Mouse (Mus musculus): Measurements from ENCODE around the gene Gm49661. TPM values are rescaled to one million over a fixed set of nuclear protein-coding genes. Genes with fewer than 3 reads are reported as not detected.

Gm49661 gene
- polyA plus RNA-seq, 1 experiment from 2014 or later: not detected

DNA sequence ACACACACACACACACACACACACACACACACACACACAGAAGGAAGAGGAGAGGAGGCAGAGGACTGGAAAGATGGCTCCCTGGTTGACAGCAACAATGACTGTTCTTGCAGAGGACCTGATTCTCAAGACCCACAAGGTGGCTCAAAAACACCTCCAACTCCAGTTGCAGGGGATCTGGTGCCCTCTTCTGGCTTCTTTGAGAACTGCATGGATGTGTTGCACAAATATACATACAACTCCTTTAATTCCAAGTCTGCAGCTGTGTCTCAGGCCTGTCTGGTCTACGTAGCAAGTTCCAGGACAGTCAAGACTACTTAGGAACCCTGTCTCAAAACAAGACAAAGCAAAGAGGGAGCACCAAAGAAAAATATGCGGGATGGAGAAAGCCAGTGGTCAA lies 12.5 kb downstream of the Gm49661 start:
- peaks cover 37% of the 10 kb centered on the region for H3K36me3 ChIP-seq
- H3K9me3 ChIP-seq: no peaks in the 10 kb centered on the region
- ATAC-seq (ENCODE audit: insufficient number of reproducible peaks, insufficient read depth, low FRiP score, low TSS enrichment): no peak
- H3K27ac ChIP-seq: no peak overlapping the region
- no peaks in the 10 kb centered on the region for H3K4me1 ChIP-seq
- no peak overlapping the region for H3K9ac ChIP-seq
- peaks cover 20% of the 10 kb centered on the region for H3K27me3 ChIP-seq
- WGBS: 50% methylated on average over 2 of the region's 2 CpGs
- no peak overlapping the region for H3K4me2 ChIP-seq (replicated peaks)
- no peak overlapping the region for H3K4me3 ChIP-seq

DNA sequence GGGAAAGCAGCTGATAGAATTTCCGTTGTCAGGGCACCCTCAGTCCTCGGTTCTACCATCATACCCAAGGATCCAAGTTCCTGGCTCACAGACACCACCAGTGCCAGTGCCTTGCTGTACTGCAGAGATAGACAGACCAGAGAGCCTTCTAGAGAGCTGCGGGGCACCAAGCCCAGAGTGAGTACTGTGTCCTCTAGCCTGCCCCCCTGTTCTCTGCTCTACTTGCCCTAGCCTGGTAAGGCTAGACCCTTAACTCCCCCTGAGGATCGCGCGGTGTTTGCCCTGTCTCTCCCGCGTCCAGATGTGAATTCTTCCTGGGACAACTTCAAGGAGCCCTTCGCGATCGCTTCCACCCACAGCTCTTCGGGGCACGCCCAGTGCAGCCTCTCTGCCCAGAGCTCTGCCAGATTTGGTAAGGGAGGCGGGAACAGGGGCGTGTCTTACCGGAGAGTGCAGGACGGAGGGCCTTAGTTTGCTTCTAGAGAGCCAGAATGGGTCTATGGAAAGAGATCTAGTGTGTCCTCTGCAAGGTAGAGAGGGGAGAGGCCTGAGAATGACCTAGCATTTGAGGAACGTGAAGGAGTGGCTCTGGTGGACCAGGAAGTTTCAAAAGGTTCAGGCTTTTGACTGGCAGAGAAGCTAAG lies 16.5 kb downstream of the Gm49661 start:
- Histone ChIP-seq H3K9ac (no peak overlapping the region), H3K4me1 (no peaks in the 10 kb centered on the region), H3K9me3 (no peaks in the 10 kb centered on the region), H3K27ac (no peak overlapping the region), H3K27me3 (peaks cover 55% of the 10 kb centered on the region), H3K4me2 (replicated peaks) (no peak overlapping the region), H3K36me3 (peaks cover 11% of the 10 kb centered on the region; the same call in 1 of the 2 replicates), H3K4me3 (no peak overlapping the region)
- ATAC-seq (ENCODE audit: insufficient number of reproducible peaks, insufficient read depth, low FRiP score, low TSS enrichment): no peak
- 6% methylated on average over 18 of the region's 18 CpGs for WGBS

DNA sequence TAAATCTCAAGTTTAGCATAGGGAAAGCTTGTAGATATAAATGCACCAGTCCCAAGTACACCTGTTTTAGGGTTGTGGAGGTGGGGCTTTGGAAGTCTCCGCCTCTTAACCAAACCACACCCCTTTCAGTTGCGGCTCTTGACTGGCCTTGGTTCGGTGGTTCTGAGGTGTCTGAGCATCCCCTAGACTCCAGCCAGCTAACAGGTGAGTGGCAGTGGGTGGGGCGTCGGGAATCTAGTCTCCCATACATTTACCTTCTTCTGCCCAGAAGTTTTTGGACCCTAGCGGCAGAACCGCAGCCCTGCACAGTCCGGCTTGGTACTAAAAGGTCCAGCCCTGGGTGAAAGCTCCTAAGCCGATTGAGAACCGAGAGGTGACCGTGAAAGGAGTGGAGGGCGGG lies 19.5 kb downstream of the Gm49661 start:
- Histone ChIP-seq H3K4me1 (peaks cover 10% of the 10 kb centered on the region), H3K4me3 (no peak overlapping the region), H3K27ac (no peak overlapping the region), H3K4me2 (replicated peaks) (no peak overlapping the region), H3K36me3 (no peaks in the 10 kb centered on the region), H3K9me3 (no peaks in the 10 kb centered on the region), H3K9ac (no peak overlapping the region), H3K27me3 (peaks cover 82% of the 10 kb centered on the region)
- WGBS: 21% methylated on average over 12 of the region's 12 CpGs
- no peak for ATAC-seq (ENCODE audit: insufficient number of reproducible peaks, insufficient read depth, low FRiP score, low TSS enrichment)

DNA sequence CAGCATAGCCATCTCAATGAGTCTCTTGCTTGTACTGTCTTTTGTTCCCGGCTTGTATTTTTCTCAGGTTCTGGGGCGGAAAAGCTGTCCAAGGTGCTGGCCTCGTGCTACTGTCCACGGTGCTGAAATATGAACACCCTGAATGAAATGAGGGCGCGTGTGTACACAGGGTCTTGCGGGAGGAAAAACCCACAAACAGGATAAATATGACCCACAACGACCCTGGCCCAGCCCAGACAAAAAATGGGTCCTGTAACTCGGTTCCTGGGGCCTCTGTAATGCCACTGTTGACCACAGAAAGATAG lies 22.0 kb downstream of the Gm49661 start:
- Histone ChIP-seq H3K9me3 (no peaks in the 10 kb centered on the region), H3K27me3 (peaks cover 86% of the 10 kb centered on the region), H3K36me3 (no peaks in the 10 kb centered on the region), H3K4me1 (peaks cover 16% of the 10 kb centered on the region), H3K9ac (no peak overlapping the region), H3K27ac (no peak overlapping the region), H3K4me2 (replicated peaks) (no peak overlapping the region), H3K4me3 (no peak overlapping the region)
- 0 out of 2 replicates have a peak, but pooled peaks have one; percentile 2 for ATAC-seq (ENCODE audit: insufficient number of reproducible peaks, insufficient read depth, low FRiP score, low TSS enrichment)
- WGBS: 17% methylated on average over 9 of the region's 9 CpGs

DNA sequence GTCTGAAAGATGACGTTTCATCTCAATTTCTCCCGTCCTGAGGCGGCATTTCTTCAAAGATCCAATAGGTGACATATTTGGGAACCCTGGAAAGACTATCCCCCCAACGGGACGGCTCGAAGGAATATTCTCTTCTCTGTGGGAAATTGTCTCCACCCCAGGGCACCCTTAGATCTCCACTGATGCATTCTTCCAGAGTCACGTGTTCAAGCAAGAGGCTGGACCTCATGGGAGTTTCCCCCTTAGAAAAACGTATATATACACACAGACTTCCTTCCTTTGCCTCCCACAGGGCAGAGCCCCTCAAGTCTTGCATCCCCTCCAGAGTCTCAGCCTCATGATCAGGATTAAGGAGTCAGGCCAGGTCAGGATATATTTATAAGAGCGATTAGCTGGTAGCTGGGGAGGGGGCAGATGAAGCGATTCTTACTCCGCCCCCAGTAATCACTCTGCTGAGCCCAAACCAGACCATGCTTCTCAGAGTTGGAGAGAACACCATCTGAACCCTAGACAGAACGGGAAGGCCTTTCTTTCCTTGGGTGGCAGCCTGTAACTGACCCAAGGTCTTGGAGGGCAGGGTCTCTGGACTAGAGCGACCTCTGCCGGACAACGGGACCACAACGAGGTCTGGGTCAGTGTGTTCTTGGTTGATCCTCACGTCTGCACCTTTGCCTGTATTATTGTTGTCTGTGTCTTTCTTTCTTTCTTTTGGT lies 22.5 kb downstream of the Gm49661 start, which contains the start of gene Rtbdn:
Gene Rtbdn, plus strand, starts transcription at position 464 of the 713 bp plus-strand sequence.
- H3K9me3 ChIP-seq: no peaks in the 10 kb centered on the region
- no peak within 1 kb of the TSS for H3K27ac ChIP-seq
- peaks cover 81% of the 10 kb centered on the region for H3K27me3 ChIP-seq
- peak within 1 kb of the TSS; percentile 46 for H3K4me3 ChIP-seq
- peak within 1 kb of the TSS; percentile 86 for H3K4me2 ChIP-seq (replicated peaks)
- H3K4me1 ChIP-seq: peaks cover 16% of the 10 kb centered on the region
- 0 out of 2 replicates have a peak, but pooled peaks have one; percentile 16 for ATAC-seq (ENCODE audit: insufficient number of reproducible peaks, insufficient read depth, low FRiP score, low TSS enrichment)
- peak within 1 kb of the TSS; percentile 48 for H3K9ac ChIP-seq
- 9% methylated on average over 17 of the region's 17 CpGs for WGBS
- no peaks in the 10 kb centered on the region for H3K36me3 ChIP-seq

DNA sequence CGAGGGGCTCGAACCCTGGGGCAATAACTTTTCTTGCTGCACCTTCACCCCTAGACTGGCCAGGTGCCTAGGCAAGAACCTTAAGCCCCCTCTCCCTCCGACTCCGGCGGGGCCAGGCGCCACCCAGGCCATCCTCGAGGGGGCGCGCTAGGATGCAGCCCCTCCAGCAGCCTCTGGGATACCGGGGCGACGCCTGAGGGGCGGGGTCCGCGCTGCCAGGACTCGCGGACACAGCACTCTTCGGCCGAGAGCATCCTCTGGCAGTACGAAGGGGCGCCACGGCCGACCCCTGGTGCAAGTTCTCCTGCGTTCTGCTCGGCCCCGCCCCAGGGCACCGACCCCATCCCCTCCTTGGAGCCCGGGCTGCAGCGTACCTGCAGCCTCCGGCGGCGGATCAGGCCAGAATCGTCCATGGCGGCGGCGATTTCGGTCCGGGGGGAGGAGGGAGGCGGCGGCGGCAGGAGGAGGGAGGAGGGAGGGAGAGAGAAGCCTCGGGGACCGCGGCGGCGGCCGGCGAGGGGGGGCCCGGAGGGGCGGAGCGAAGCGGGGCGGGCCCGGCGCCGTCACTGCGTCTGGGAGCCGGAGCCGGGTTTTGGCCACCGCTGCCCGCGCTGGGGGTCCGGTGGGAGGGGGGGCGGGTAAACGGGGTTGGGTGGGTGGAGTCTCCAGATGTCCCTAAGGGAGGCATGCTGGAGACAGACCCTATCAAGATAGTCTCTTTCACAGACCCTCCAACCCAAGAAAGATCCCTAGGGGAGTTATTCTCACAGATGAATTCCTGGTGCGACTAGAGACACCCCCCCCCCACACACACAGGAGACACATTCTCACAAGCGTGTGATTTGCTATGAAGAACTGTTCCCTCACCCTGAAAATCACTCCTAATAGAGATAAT lies 23.4 kb downstream of the Gm49661 start:
- peaks cover 79% of the 10 kb centered on the region for H3K27me3 ChIP-seq
- ATAC-seq (ENCODE audit: insufficient number of reproducible peaks, insufficient read depth, low FRiP score, low TSS enrichment): 0 out of 2 replicates have a peak, but pooled peaks have one; percentile 25
- H3K4me2 ChIP-seq (replicated peaks): peak overlapping the region; percentile 86
- H3K4me1 ChIP-seq: peaks cover 16% of the 10 kb centered on the region
- no peaks in the 10 kb centered on the region for H3K36me3 ChIP-seq
- H3K9me3 ChIP-seq: no peaks in the 10 kb centered on the region
- peak overlapping the region; percentile 46 for H3K4me3 ChIP-seq
- peak overlapping the region; percentile 48 for H3K9ac ChIP-seq
- H3K27ac ChIP-seq: no peak overlapping the region
- WGBS: 2% methylated on average over 51 of the region's 67 CpGs

DNA sequence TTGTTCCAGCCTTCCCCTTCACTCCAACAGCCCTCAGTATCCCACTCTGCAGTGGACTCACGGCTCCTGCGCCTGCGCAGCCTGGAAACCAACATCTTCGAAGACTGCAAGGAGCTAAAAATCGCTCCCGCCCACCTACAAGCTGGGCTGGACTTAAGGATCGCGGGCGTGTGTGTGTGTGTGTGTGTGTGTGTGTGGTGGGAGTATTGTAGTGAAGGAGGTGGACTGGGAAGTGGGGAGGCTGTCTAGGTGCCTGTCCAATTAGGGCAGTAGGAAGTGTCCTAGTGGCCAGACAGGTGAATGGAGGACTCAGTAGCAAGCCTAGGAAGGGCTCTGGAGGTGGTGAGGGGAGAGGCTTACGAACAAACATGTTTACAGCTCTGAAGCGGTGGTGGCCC lies 24.0 kb downstream of the Gm49661 start:
- H3K4me1 ChIP-seq: peaks cover 16% of the 10 kb centered on the region
- peaks cover 79% of the 10 kb centered on the region for H3K27me3 ChIP-seq
- peak overlapping the region; percentile 46 for H3K4me3 ChIP-seq
- no peak overlapping the region for H3K27ac ChIP-seq
- ATAC-seq (ENCODE audit: insufficient number of reproducible peaks, insufficient read depth, low FRiP score, low TSS enrichment): no peak
- H3K4me2 ChIP-seq (replicated peaks): peak overlapping the region; percentile 86
- no peaks in the 10 kb centered on the region for H3K36me3 ChIP-seq
- WGBS: 2% methylated on average over 11 of the region's 11 CpGs
- H3K9me3 ChIP-seq: no peaks in the 10 kb centered on the region
- no peak overlapping the region for H3K9ac ChIP-seq

DNA sequence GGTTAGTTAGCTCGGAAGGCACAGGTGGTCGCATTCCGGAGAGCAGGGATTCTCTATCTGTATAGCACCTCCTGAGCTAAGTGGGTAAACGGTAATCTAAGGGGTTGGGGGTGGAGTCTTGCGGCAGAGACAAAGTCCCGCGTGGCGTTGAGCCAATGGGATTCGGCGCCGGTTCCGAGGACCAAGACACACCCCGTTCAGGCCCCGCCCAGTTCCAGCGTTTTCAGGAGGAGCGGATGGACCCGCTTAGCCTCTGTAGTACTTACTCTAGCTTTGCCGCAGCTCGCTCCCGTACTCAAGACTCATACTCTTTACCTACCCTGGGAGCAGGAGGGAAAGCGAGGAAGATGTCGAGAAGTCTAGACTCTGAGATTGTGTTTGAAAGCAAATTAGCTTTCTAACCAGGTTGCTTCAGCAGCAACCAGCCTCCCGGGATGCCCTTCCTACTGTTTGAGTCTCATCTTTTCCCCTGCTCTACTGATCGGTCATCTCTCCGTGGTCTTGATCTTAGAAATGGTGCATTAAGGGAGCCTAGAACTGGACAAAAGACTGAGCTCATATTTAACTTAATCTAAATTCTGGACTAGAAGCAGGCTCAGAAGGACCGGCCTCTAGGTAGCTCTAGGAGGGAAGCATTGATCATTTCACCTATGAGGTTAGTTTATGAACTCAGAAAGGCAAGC lies 24.6 kb downstream of the Gm49661 start:
- H3K36me3 ChIP-seq: no peaks in the 10 kb centered on the region
- H3K4me2 ChIP-seq (replicated peaks): peak overlapping the region; percentile 15; the same call in 1 of the 2 replicates
- no peak overlapping the region for H3K9ac ChIP-seq
- no peak for ATAC-seq (ENCODE audit: insufficient number of reproducible peaks, insufficient read depth, low FRiP score, low TSS enrichment)
- peaks cover 16% of the 10 kb centered on the region for H3K4me1 ChIP-seq
- no peak overlapping the region for H3K27ac ChIP-seq
- peaks cover 74% of the 10 kb centered on the region for H3K27me3 ChIP-seq
- H3K4me3 ChIP-seq: peak overlapping the region; percentile 13; the same call in 1 of the 2 replicates
- WGBS: 3% methylated on average over 26 of the region's 26 CpGs
- no peaks in the 10 kb centered on the region for H3K9me3 ChIP-seq

DNA sequence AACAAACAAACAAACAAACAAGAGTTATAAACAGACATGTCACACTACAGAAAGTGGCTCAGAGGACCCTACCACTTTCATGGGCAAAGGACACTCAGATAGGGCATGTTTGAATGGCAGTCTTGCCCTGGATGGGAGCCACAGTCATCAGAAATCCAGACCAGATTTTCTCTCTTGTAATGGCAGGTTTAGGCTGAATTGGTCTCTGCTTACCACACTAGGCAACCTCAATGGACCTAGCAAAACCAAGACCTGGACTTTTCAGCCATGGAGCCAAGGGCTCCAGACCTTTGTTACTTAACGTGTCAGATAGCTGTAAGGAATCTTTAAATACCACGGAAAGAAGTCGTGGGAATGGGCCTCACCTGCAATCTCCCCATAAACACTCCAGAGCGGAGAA lies 25.5 kb downstream of the Gm49661 start:
- no peak overlapping the region for H3K9ac ChIP-seq
- no peak overlapping the region for H3K4me2 ChIP-seq (replicated peaks)
- H3K9me3 ChIP-seq: no peaks in the 10 kb centered on the region
- peaks cover 16% of the 10 kb centered on the region for H3K4me1 ChIP-seq
- no peaks in the 10 kb centered on the region for H3K36me3 ChIP-seq
- H3K4me3 ChIP-seq: no peak overlapping the region
- ATAC-seq (ENCODE audit: insufficient number of reproducible peaks, insufficient read depth, low FRiP score, low TSS enrichment): no peak
- peaks cover 71% of the 10 kb centered on the region for H3K27me3 ChIP-seq
- WGBS: 18% methylated on average over 4 of the region's 4 CpGs
- no peak overlapping the region for H3K27ac ChIP-seq

DNA sequence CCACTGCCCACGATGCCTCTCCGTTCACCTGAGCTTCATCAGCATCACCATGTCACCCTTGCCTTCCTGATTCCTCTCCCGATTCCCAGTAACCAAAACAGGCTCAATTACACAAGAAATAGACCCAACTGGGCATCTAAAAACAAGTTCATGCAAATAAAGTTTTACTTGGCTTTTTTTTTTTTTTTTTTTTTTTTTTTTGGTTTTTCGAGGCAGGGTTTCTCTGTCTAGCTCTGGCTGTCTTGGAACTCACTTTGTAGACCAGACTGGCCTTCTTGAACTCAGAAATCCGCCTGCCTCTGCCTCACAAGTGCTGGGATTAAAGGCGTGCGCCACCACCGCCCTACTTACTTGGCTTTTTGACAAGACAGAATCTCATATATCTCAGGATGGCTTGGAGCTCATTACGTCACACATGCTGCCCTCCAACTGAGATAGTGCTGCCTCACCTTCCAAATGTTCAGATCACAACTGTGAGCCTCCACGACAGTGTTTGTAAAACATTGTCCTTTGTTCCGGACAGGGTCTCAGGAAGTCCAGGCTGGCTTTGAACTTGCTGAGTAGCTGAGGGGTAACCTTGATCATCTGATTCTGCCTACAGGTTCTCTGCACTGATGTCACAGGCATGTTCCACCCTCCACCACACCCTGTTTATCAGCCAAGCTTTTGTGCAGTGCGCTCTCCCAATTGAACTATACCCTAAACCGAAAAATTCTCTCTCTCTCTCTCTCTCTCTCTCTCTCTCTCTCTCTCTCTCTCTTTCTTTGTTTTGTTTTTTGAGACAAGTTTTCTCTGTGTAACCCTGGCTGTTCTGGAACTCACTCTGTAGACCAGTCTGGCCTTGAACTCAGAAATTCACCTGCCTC lies 31.4 kb downstream of the Gm49661 start:
- 63% methylated on average over 13 of the region's 13 CpGs for WGBS
- no peak for ATAC-seq (ENCODE audit: insufficient number of reproducible peaks, insufficient read depth, low FRiP score, low TSS enrichment)
- Histone ChIP-seq H3K4me1 (peaks cover 16% of the 10 kb centered on the region), H3K36me3 (no peaks in the 10 kb centered on the region), H3K27me3 (peaks cover 69% of the 10 kb centered on the region), H3K4me2 (replicated peaks) (peak overlapping the region; percentile 74; the same call in 1 of the 2 replicates), H3K9me3 (no peaks in the 10 kb centered on the region), H3K9ac (no peak overlapping the region), H3K4me3 (no peak overlapping the region; the same call in 1 of the 2 replicates), H3K27ac (no peak overlapping the region)
